Mouse (Mus musculus): ENCODE results near the gene Klc1. TPM values are rescaled to one million over a fixed set of nuclear protein-coding genes. Genes with fewer than 3 reads are reported as not detected.
A peak's percentile ranks its signal among the peaks of the same experiment; 100 is the strongest.
"Not testable (repeated sequence)": the region's sequence is repeated elsewhere in the genome, so short reads cannot be mapped to it uniquely, and the experiment has no call there.

Klc1 gene
- 100 to 1,000 TPM; 716 to 729 TPM for total RNA-seq (2021)

- intact Hi-C loops (cut with DNase I): no loop called here
- DNase-seq: peak; percentile 81
Measured at GRCm38 (mm10) chr12:111758381-111759175, at the start of gene Klc1. Gene Klc1 (plus strand): TSS chr12:111758849.

GRCm38 (mm10) chr12:111710091-111710490 lies 48.6 kb upstream of the Klc1 start:
- DNase-seq: no peak
- intact Hi-C loops (cut with DNase I): no loop called here

DNA sequence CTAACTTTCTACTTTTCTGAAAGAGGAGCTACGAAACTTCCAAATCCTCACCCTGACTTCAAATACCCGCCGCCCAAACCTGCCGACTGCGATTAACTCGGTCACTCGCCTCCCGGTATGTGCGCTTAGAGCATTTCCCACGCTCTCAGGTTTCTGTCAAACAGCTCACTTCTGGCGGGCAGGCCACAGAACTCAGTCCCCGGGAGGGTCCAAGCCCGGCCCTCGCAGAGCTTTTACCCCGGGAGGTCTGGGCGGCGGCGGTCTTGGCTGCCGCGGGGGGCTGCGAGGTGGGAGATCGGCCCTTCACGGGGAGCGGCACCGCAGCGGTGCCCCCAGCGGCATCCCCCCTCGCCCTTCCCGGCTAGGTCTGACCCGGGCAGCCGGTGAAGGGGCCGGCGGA lies 46.2 kb upstream of the Klc1 start:
- intact Hi-C loops (cut with DNase I): no loop called here

DNA sequence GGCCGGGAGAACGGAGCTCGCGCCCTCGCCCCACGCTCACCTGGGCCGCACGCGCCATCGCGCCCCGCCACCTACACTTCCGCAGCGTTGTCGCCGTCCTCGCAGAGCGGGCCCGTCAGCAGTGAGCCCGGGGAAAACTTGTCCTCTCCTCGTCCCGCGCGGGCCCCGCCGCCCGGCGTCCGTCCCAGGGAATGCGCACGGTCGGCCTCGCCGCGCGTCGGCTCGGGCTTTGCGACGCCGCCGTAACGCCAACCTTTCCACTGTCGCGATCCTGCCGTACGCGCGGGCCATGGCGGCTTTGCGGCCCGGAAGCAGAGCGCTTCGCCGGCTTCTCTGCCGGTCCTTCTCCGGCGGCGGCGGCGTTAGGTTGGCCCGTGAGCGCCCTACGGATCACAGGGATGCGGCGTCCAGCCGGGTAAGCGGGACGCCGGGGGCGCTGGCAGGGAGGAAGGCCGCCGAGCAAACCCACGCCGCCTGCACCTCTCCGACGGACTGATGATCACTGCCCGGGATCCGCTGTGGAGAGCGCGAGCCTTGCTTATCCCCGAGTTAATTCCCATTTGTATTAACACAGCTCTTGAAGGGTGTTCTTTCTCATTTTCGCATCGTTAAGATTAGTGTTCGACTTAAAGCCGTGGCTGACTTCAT lies 45.5 kb upstream of the Klc1 start, which contains the start of the genes Bag5 and Apopt1:
TSS of gene Bag5 (minus strand) at position 254 of the 648 bp plus-strand sequence.
TSS of gene Apopt1 (plus strand) at position 258 of the 648 bp plus-strand sequence.
- DNase-seq: peak; percentile 91
- intact Hi-C loops (cut with DNase I): no loop called here

More for the DNA sequence above, 46.2 kb upstream of the Klc1 start:
- DNase-seq: no peak

- intact Hi-C loops (cut with DNase I); DNase-seq: not testable (repeated sequence)
Measured at GRCm38 (mm10) chr12:111713880-111714279, 44.8 kb upstream of the Klc1 start.

DNA sequence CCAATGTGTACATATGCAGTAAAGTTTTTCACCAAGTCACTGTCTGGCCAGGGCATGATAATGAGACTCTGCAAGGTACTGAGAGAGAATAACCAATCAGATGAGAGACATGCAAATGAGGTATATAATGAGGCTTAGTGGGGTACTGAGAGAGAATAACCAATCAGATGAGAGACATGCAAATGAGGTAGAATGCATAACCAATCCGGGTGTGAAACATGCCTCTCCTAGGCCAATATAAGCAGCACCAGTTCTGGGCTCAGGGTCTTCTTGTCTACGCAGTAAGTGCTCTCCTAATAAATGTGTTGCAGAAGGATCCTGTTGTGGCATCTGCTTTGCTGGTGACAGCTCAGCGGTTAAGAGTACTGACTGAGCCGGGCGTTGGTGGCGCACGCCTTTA lies 42.1 kb upstream of the Klc1 start:
- intact Hi-C loops (cut with DNase I): no loop called here
- no peak for DNase-seq

GRCm38 (mm10) chr12:111718656-111719055 lies 40.0 kb upstream of the Klc1 start:
- DNase-seq: peak; percentile 50

GRCm38 (mm10) chr12:111720222-111720621 lies 38.4 kb upstream of the Klc1 start:
- no peak for DNase-seq
- intact Hi-C loops (cut with DNase I): no loop called here

More at GRCm38 (mm10) chr12:111718656-111719055, 40.0 kb upstream of the Klc1 start:
- intact Hi-C loops (cut with DNase I): no loop called here

GRCm38 (mm10) chr12:111722654-111723053 lies 36.0 kb upstream of the Klc1 start:
- intact Hi-C loops (cut with DNase I): no loop called here
- DNase-seq: peak; percentile 75

DNA sequence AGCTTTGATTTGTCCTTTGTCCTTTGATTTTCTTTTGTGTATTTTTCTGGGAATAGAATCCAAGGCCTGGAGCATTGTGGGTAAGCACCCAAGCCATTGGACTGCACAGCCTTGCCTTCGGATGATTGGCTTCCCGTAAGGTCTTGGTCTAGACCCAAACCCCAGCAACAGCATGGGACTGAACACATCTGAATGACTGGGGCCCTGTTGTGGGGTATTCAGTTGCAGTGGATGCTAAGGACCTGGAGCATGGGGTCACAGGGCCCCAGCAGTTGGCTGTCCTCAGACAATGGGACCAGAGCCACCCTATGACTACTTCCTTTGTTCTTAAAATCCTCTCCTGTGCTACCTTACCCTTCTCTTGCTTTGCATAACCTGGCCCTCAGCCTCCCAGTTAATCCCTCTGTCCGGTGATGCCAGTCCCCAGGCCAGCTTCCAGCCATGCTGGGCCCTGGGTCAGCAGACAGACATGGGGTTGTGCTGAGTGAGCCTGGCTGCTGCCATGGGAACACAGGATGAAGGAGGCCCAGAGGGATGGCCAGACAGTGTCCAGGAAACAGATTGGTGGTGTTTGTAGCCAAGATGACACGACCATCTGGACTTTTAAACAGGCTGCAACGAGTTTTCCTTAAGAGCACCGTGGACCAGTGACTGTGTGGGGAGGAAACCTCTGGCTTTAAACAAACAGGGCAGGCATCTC lies 33.9 kb upstream of the Klc1 start:
- DNase-seq: peak; percentile 83

GRCm38 (mm10) chr12:111725338-111726121 lies 33.1 kb upstream of the Klc1 start:
- peak; percentile 23 for DNase-seq
- intact Hi-C loops (cut with DNase I): no loop called here

More for the DNA sequence above, 33.9 kb upstream of the Klc1 start:
- intact Hi-C loops (cut with DNase I): no loop called here

GRCm38 (mm10) chr12:111726122-111726463 lies 32.6 kb upstream of the Klc1 start:
- peak; percentile 7 for DNase-seq
- intact Hi-C loops (cut with DNase I): no loop called here

- intact Hi-C loops (cut with DNase I): no loop called here
- DNase-seq: no peak
Measured at GRCm38 (mm10) chr12:111727956-111728355, 30.7 kb upstream of the Klc1 start.

GRCm38 (mm10) chr12:111731822-111732807 lies 26.5 kb upstream of the Klc1 start:
- peak; percentile 93 for DNase-seq
- intact Hi-C loops (cut with DNase I): loop anchor here (5.0 kb wide), 1 partner anchor 65 kb away; no protein-coding TSS in a partner anchor

GRCm38 (mm10) chr12:111732921-111733320 lies 25.7 kb upstream of the Klc1 start:
- DNase-seq: peak; percentile 16
- intact Hi-C loops (cut with DNase I): loop anchor here (5.0 kb wide), 1 partner anchor 66 kb away; no protein-coding TSS in a partner anchor

DNA sequence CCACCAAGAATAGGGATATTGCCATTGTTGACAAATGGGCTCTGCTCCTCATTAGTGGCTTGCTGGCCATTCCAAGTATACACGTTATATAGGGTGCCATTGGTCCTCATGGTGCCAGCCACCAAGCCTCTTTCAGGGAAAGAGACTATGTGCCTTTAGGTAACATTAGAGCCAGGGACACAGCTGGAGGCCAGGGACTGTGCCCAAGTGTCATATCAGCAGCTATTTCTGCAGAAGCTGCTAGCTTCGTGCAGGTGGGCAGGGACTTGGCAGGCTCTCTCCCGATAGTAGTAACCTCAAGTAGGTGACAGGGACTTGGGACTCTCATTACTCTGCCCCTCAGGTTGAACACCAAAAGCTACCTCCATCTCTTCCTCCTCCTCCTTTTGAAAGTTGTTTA lies 23.7 kb upstream of the Klc1 start:
- intact Hi-C loops (cut with DNase I): loop anchor here (5.0 kb wide), 1 partner anchor 68 kb away; no protein-coding TSS in a partner anchor
- no peak for DNase-seq

- intact Hi-C loops (cut with DNase I); DNase-seq: not testable (repeated sequence)
Measured at GRCm38 (mm10) chr12:111736676-111737075, 22.0 kb upstream of the Klc1 start.

DNA sequence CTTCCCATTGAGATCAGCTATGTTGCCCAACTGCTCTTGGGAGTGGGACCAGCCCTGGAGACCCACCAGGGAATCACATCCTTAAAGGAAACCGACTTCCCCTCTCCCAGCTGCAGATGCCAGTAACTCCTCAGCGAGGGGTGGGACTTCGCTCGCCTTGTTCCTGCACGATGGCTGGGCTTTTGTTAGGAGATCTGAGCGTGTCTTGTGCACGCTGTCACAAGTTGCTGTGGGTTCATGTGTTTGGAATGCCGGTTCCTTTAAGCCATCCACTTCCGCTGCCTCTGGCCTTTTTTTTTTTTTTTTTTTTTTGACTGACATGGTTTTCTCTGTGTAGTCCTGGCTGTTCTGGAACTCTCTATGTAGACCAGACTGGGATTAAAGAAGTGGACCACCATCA lies 21.3 kb upstream of the Klc1 start:
- no peak for DNase-seq
- intact Hi-C loops (cut with DNase I): no loop called here

DNA sequence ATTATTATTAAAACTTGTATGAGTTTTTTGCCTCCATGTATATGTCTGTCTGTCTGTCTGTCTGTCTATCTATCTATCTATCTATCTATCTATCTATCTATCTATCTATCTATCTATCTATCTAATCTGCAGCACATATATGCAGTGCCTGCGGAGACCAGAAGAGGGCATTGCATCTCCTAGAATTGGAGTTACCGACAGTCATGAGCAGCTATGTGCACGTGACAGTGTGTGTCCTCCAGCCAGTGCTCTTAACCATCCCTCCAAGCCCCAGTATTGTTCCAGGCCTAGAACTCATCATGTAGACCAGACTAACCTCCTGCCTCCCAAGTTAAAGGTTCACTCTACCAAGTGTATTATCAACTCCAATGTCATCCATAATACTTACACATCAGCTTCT lies 19.9 kb upstream of the Klc1 start:
- intact Hi-C loops (cut with DNase I): no loop called here

More for the DNA sequence above, 19.9 kb upstream of the Klc1 start:
- peak; percentile 72 for DNase-seq

Measured in left cerebral cortex, postnatal 4 days (tissue).